Mouse (Mus musculus) forebrain, embryonic 16.5 days (tissue): ENCODE results near the gene Zbtb8os. TPM values are rescaled to one million over a fixed set of nuclear protein-coding genes. Genes with fewer than 3 reads are reported as not detected.
"Not testable (repeated sequence)": the region's sequence is repeated elsewhere in the genome, so short reads cannot be mapped to it uniquely, and the experiment has no call there.

Experiments
- ATAC-seq: fragments of 200-750 bp; cut with Nextera tagmentation; 2 replicates; pipeline ENCODE4 v1.8.0; 2017; ENCODE audit warnings: mild to moderate bottlenecking, moderate library complexity
- H3K27ac ChIP-seq: fragments of 300-500 bp; sonication (generic); 2 replicates; pipeline ENCODE4 v1.5.1; 2014; ENCODE audit warnings: low read length, control low read depth
- H3K27me3 ChIP-seq: fragments of 300-500 bp; sonication (generic); replicated peaks from 2 replicates; pipeline ENCODE4 v1.6.1; 2014; ENCODE audit warnings: low read length; ENCODE audit not compliant: control insufficient read depth, insufficient read depth
- H3K36me3 ChIP-seq: fragments of 300-500 bp; sonication (generic); 2 replicates; pipeline ENCODE4 v1.6.1; 2014; ENCODE audit not compliant: control insufficient read depth, insufficient read depth
- H3K4me1 ChIP-seq: fragments of 300-500 bp; sonication (generic); replicated peaks from 2 replicates; pipeline ENCODE4 v1.6.1; 2014; ENCODE audit warnings: low read length; ENCODE audit not compliant: control insufficient read depth, insufficient read depth
- H3K4me2 ChIP-seq: fragments of 300-500 bp; sonication (generic); 2 replicates; pipeline ENCODE4 v1.6.1; 2014; ENCODE audit warnings: mild to moderate bottlenecking, low read length, control low read depth
- H3K4me3 ChIP-seq: fragments of 300-500 bp; sonication (generic); replicated peaks from 2 replicates; pipeline ENCODE4 v1.5.1; 2014; ENCODE audit warnings: mild to moderate bottlenecking, low read length, control low read depth
- H3K9ac ChIP-seq: fragments of 300-500 bp; sonication (generic); replicated peaks from 2 replicates; pipeline ENCODE4 v1.6.1; 2014; ENCODE audit warnings: low read depth, low read length, control low read depth
- H3K9me3 ChIP-seq: fragments of 300-500 bp; sonication (generic); 2 replicates; pipeline ENCODE4 v1.6.1; 2016; ENCODE audit warnings: low read length; ENCODE audit not compliant: control insufficient read depth
- WGBS: fragments of 180-500 bp; shearing (Covaris S2); extraction: QIAGEN DNeasy Blood & Tissue Kit; methylation state at CpG from one replicate; pipeline ENCODE4 v1.1.7; 2014; 5-methylcytosine and 5-hydroxymethylcytosine counted together
- polyA plus RNA-seq: library from polyadenylated mRNA; unstranded; fragments of >200 nt; fragmentation: Nextera tagmentation; extraction: Ambion mirVana; gene quantifications from 2 replicates; pipeline ENCODE4 v1.2.1, GENCODE M21; 2015

The Zbtb8os gene
- polyA plus RNA-seq, 1 experiment from 2014 or later: 26.0 TPM

DNA sequence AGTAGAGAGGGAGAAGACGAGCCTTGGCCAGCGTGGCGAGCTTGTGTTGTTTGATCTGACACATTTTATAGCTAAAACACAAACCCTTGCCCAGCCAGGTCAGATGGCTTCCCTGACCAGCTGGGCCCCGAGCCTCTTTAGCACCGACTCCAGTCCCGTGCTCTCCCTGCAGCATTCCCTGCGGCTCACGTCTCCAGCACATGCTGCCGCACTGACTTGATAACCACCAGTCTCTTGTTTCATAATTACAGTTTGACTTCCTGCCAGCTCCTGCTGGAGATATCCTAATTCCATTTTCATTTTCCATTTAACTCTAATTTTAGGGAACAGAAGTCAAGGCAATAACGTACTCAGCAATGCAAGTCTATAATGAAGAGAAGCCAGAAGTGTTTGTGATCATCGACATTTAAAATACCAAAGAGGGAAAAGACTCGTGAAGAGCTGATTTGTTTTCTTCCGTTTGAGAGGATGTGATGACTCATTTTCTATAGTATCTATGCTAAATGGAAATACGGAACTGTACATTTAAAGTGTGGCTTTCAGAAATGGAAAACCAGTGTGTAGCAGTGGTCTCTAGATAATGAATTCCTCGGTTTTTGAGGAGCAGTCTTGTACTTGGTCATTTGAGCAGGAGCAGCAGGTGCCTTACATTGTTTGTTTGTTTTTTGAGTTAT is 11.1 kb downstream of the Zbtb8os start:
- Histone ChIP-seq H3K4me2 (no peak overlapping the region), H3K4me3 (no peak overlapping the region), H3K4me1 (no peaks in the 10 kb centered on the region), H3K36me3 (peaks cover 14% of the 10 kb centered on the region), H3K9ac (no peak overlapping the region), H3K27me3 (no peaks in the 10 kb centered on the region), H3K27ac (no peak overlapping the region), H3K9me3 (no peaks in the 10 kb centered on the region)
- no peak for ATAC-seq
- 71% methylated on average over 15 of the region's 15 CpGs for WGBS

DNA sequence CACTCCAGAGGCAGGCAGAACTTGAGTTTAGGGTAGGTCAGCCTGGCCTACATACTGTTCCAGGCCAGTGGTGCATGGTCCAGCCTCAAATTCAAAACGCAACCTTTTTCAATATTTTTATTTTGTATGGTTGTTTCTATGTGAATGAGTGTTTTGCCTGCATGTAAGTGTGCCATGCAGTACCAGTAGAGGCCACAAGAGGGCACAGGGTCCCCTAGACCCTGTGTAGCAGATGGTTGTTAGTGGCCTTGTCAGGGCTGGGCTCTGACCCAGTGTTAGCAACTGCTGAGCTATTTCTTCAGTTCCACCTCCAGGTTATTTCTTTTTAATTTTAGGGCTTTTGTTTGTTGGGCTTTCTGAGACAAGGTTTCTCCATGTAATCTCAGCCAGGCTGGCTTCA is 15.1 kb downstream of the Zbtb8os start:
- Histone ChIP-seq H3K4me1 (no peaks in the 10 kb centered on the region), H3K9ac (no peak overlapping the region), H3K9me3 (no peaks in the 10 kb centered on the region), H3K4me3 (no peak overlapping the region), H3K36me3 (peaks cover 2% of the 10 kb centered on the region), H3K27me3 (no peaks in the 10 kb centered on the region), H3K4me2 (no peak overlapping the region), H3K27ac (no peak overlapping the region)
- peak; percentile 80; the same call in 1 of the 2 replicates for ATAC-seq
- WGBS: 0% methylated on average over 1 of the region's 1 CpGs

DNA sequence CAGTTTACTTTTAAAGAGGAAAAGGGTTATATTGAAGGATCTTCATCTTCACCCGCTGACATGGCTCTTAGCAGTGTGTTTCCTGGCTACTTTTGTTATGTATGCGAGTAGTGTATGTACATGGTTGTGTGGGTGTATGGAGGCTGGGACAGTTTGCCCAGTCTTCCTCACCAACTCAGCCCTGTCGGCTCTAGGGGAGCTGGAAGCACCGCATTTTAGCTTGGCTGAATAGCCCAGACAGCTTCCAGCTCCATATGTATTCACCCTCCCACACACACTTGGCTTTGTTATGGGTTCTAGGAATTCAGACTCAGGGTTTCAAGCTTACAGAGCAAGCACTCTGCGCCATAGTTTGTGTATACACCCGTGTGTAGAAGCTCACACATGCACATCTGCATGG is 15.6 kb downstream of the Zbtb8os start:
- Histone ChIP-seq H3K4me2 (no peak overlapping the region), H3K9me3 (no peaks in the 10 kb centered on the region), H3K27ac (no peak overlapping the region), H3K9ac (no peak overlapping the region), H3K4me3 (no peak overlapping the region), H3K27me3 (no peaks in the 10 kb centered on the region), H3K36me3 (peaks cover 2% of the 10 kb centered on the region), H3K4me1 (no peaks in the 10 kb centered on the region)
- WGBS: 72% methylated on average over 6 of the region's 6 CpGs
- ATAC-seq: no peak

DNA sequence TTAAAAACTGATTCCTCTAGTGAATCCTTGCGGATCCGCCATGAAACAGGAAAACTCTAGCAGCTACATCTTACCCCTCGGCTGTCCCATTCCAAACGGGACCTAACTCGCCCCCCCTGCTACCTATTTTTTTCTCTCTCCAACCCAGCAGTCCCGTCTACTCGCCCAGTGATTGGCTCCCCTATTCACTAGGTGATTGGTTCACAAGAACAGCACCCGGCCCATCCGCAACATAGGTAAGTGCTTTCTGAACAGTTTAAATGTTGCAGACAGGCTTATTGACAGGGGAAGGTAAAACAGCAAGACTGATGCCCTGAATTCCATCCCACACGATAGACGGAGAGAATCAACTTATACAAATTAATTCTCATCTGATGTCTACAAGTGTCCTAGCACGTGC is 17.7 kb downstream of the Zbtb8os start:
- no peaks in the 10 kb centered on the region for H3K27me3 ChIP-seq
- no peak overlapping the region for H3K4me2 ChIP-seq
- H3K4me1 ChIP-seq: no peaks in the 10 kb centered on the region
- no peak overlapping the region for H3K9ac ChIP-seq
- no peak for ATAC-seq
- 90% methylated on average over 12 of the region's 12 CpGs for WGBS
- no peak overlapping the region for H3K27ac ChIP-seq
- H3K9me3 ChIP-seq: no peaks in the 10 kb centered on the region
- peaks cover 2% of the 10 kb centered on the region for H3K36me3 ChIP-seq
- no peak overlapping the region for H3K4me3 ChIP-seq

GRCm38 (mm10) chr4:129354236-129354635 is 18.7 kb downstream of the Zbtb8os start:
- 80% methylated on average over 15 of the region's 15 CpGs for WGBS
- Histone ChIP-seq H3K27ac (no peak overlapping the region), H3K4me1 (no peaks in the 10 kb centered on the region), H3K9me3 (no peaks in the 10 kb centered on the region), H3K27me3 (no peaks in the 10 kb centered on the region), H3K36me3 (peaks cover 5% of the 10 kb centered on the region), H3K4me2 (no peak overlapping the region), H3K9ac (no peak overlapping the region), H3K4me3 (no peak overlapping the region)
- ATAC-seq: no peak

GRCm38 (mm10) chr4:129357613-129358163 is 22.2 kb downstream of the Zbtb8os start:
- H3K4me1 ChIP-seq: no peaks in the 10 kb centered on the region
- H3K27me3 ChIP-seq: no peaks in the 10 kb centered on the region
- ATAC-seq: no peak
- no peak overlapping the region for H3K9ac ChIP-seq
- no peak overlapping the region for H3K4me3 ChIP-seq
- H3K27ac ChIP-seq: no peak overlapping the region
- no peaks in the 10 kb centered on the region for H3K9me3 ChIP-seq
- no peak overlapping the region for H3K4me2 ChIP-seq
- WGBS: 92% methylated on average over 15 of the region's 15 CpGs
- peaks cover 10% of the 10 kb centered on the region for H3K36me3 ChIP-seq

DNA sequence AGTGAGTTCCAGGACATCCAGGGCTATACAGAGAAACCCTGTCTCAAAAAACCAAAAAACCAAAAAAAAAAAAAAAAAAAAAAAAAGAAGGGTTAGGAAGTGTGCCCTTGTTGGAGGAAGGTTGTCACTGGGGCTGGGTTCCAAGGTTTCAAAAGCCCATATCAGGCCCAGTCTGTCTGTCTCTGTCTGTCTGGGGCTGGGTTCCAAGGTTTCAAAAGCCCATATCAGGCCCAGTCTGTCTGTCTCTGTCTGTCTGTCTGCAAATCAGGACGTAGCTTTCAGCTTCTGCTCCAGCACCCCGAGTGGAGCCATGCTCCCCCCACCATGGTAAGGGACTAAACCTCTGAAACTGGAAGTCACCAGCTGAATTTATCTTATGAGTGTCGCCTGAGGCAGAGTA is 26.7 kb downstream of the Zbtb8os start:
- not testable (repeated sequence) for H3K36me3 ChIP-seq, H3K4me2 ChIP-seq, ATAC-seq, H3K9me3 ChIP-seq, H3K27me3 ChIP-seq, H3K9ac ChIP-seq, H3K4me1 ChIP-seq, H3K27ac ChIP-seq, H3K4me3 ChIP-seq
- 84% methylated on average over 3 of the region's 3 CpGs for WGBS

DNA sequence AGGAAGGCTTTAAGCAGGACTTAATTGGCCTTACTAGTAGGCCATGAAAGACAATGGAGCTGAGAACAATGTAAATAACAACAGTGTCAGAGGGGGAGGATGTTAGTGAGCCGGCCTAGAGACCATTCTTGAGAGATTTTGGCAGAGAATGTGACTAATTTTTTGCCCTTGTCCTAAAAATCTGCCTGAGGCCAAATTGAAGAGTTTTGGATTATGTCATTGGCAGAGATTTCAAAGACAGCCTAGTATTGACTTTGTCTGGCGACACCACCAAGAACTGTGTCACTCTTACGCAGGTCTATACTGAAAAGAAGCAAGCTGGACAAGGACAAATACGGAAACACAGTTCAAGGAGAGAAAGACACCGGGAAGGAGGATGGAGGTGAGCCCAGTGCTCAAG is 27.3 kb downstream of the Zbtb8os start:
- no peaks in the 10 kb centered on the region for H3K4me1 ChIP-seq
- H3K27me3 ChIP-seq: no peaks in the 10 kb centered on the region
- H3K4me3 ChIP-seq: no peak overlapping the region
- WGBS: 67% methylated on average over 5 of the region's 5 CpGs
- H3K9me3 ChIP-seq: no peaks in the 10 kb centered on the region
- no peak overlapping the region for H3K9ac ChIP-seq
- no peak overlapping the region for H3K4me2 ChIP-seq
- no peak overlapping the region for H3K27ac ChIP-seq
- peaks cover 8% of the 10 kb centered on the region for H3K36me3 ChIP-seq
- ATAC-seq: no peak

GRCm38 (mm10) chr4:129363463-129363862 is 28.0 kb downstream of the Zbtb8os start:
- H3K9ac ChIP-seq: no peak overlapping the region
- WGBS: 86% methylated on average over 9 of the region's 9 CpGs
- H3K4me3 ChIP-seq: no peak overlapping the region
- H3K4me1 ChIP-seq: no peaks in the 10 kb centered on the region
- no peaks in the 10 kb centered on the region for H3K9me3 ChIP-seq
- peaks cover 6% of the 10 kb centered on the region for H3K36me3 ChIP-seq
- H3K27ac ChIP-seq: no peak overlapping the region
- H3K27me3 ChIP-seq: no peaks in the 10 kb centered on the region
- no peak overlapping the region for H3K4me2 ChIP-seq
- no peak for ATAC-seq

DNA sequence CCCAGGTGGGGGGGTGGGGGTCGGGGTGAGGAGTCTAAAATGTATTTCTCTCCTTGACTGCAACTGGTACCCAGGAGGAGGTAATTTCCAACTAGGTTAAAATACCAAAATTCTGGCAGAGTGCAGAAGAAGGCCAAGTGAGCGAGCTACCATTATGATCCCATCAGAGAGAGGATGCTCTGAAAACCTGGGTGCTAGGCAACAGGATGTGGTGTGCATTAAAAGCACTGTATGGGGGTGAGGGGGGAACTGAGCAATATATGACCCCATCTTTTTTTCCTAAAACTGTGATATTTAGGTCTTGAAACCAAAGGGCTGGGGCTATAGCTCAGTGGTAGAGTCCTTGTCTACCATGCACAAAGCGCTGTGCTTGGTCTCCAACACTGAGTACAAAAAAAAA is 28.9 kb downstream of the Zbtb8os start:
- H3K9ac ChIP-seq: no peak overlapping the region
- no peaks in the 10 kb centered on the region for H3K9me3 ChIP-seq
- H3K27ac ChIP-seq: no peak overlapping the region
- WGBS: 78% methylated on average over 3 of the region's 3 CpGs
- H3K4me2 ChIP-seq: no peak overlapping the region
- no peaks in the 10 kb centered on the region for H3K27me3 ChIP-seq
- ATAC-seq: no peak
- H3K4me3 ChIP-seq: no peak overlapping the region
- no peaks in the 10 kb centered on the region for H3K4me1 ChIP-seq
- H3K36me3 ChIP-seq: peaks cover 5% of the 10 kb centered on the region
